Mouse (Mus musculus) heart, adult 2 months (tissue): ENCODE results near the gene Arid3b. TPM values are rescaled to one million over a fixed set of nuclear protein-coding genes. Genes with fewer than 3 reads are reported as not detected.
A peak's percentile ranks its signal among the peaks of the same experiment; 100 is the strongest.

Experiments used
- DNase-seq, 2 experiments: peaks; one replicate each; pipeline ENCODE4 v3.0.0; 2021
- H3K27ac ChIP-seq: fragments of 200-600 bp; 2 replicates; pipeline ENCODE4 v1.8.1; 2022
- H3K27me3 ChIP-seq: fragments of 200-500 bp; 2 replicates; pipeline ENCODE4 v1.6.1; 2012; ENCODE audit warnings: mild to moderate bottlenecking, low read length, inconsistent platforms, mixed read lengths; ENCODE audit not compliant: control insufficient read depth, insufficient read depth
- H3K36me3 ChIP-seq: fragments of 200-500 bp; 2 replicates; pipeline ENCODE4 v1.6.1; 2012; ENCODE audit warnings: low read length, inconsistent platforms; ENCODE audit not compliant: control insufficient read depth, insufficient read depth
- H3K4me1 ChIP-seq: fragments of 200-500 bp; 2 replicates; pipeline ENCODE4 v1.6.1; 2011; ENCODE audit warnings: low read length; ENCODE audit not compliant: control insufficient read depth, insufficient read depth
- H3K4me3 ChIP-seq: fragments of 200-600 bp; 2 replicates; pipeline ENCODE4 v1.8.1; 2022
- H3K79me2 ChIP-seq: fragments of 200-500 bp; replicated peaks from 2 replicates; pipeline ENCODE4 v1.6.1; 2012; ENCODE audit warnings: mild to moderate bottlenecking, inconsistent platforms, low read length, moderate library complexity, mixed read lengths; ENCODE audit not compliant: control insufficient read depth, insufficient read depth
- H3K9ac ChIP-seq: fragments of 200-500 bp; 2 replicates; pipeline ENCODE4 v1.6.1; 2012; ENCODE audit warnings: low read depth, mild to moderate bottlenecking, control low read depth, inconsistent platforms, low read length, mixed read lengths
- CTCF ChIP-seq: fragments of 200-600 bp; IDR thresholded peaks from 2 replicates; pipeline ENCODE4 v1.8.1; 2022; ENCODE audit warnings: antibody characterized with exemption, mild to moderate bottlenecking, moderate library complexity
- EP300 ChIP-seq: fragments of 200-500 bp; IDR thresholded peaks from 2 replicates; pipeline ENCODE4 v1.6.1; 2011; ENCODE audit warnings: low read depth, low read length, control low read depth; ENCODE audit not compliant: insufficient read depth
- POLR2A ChIP-seq: fragments of 200-500 bp; IDR thresholded peaks from 2 replicates; pipeline ENCODE4 v1.6.1; 2011; ENCODE audit warnings: mild to moderate bottlenecking, low read depth, low read length, control low read depth; ENCODE audit not compliant: insufficient read depth
- WGBS: fragments of 180-500 bp; shearing (Covaris S2); methylation state at CpG from one replicate; pipeline ENCODE4 v1.1.7; 2018; 5-methylcytosine and 5-hydroxymethylcytosine counted together
- intact Hi-C: fragments of 180-260 bp; cut with DNase I; formaldehyde crosslinking; loops from one replicate; pipeline ENCODE4 v1.15.1; 2025
- polyA plus RNA-seq: library from polyadenylated mRNA; depleted of rRNA; stranded (reverse); fragments of >200 nt; gene quantifications from 2 replicates; pipeline ENCODE4 v1.2.3, GENCODE M21; 2012
- total RNA-seq, 2 experiments: library from RNA; stranded (reverse); gene quantifications; 2 replicates each; pipeline ENCODE4 v1.2.3; 2021

Gene Arid3b
- total and polyA plus RNA-seq, 3 experiments: 3.6 to 4.6 (median 4.0) TPM

- Histone ChIP-seq H3K79me2 (no peaks in the 10 kb centered on the region), H3K9ac (no peak overlapping the region), H3K4me1 (peaks cover 1% of the 10 kb centered on the region; the same call in 1 of the 2 replicates), H3K36me3 (no peaks in the 10 kb centered on the region), H3K4me3 (no peak overlapping the region), H3K27me3 (no peaks in the 10 kb centered on the region), H3K27ac (no peak overlapping the region)
- intact Hi-C loops: loop anchor here (5.0 to 10.0 kb wide), 2 partner anchors 73 to 1170 kb away; partner anchors contain the start of gene Neo1
- TF ChIP-seq CTCF (no peak), POLR2A (no peak), EP300 (no peak)
- DNase-seq: no peak
Observed at GRCm38 (mm10) chr9:57864336-57864735, 27.7 kb upstream of the Arid3b start.

GRCm38 (mm10) chr9:57861951-57862471, 25.4 kb upstream of the Arid3b start:
- TF ChIP-seq POLR2A (no peak), EP300 (0 out of 2 replicates have a peak, but pooled peaks have one; percentile 37), CTCF (peak; percentile 77)
- Histone ChIP-seq H3K4me1 (peaks cover 1% of the 10 kb centered on the region; the same call in 1 of the 2 replicates), H3K27me3 (no peaks in the 10 kb centered on the region), H3K9ac (no peak overlapping the region), H3K4me3 (no peak overlapping the region), H3K27ac (no peak overlapping the region), H3K79me2 (no peaks in the 10 kb centered on the region), H3K36me3 (no peaks in the 10 kb centered on the region)
- intact Hi-C loops: loop anchor here (1.0 to 10.0 kb wide), 3 partner anchors 75 to 1173 kb away; partner anchors contain the start of gene Neo1
- DNase-seq: peak; percentile 31 to 40
- 30% methylated on average over 9 of the region's 9 CpGs for WGBS

GRCm38 (mm10) chr9:57856456-57856855, 19.9 kb upstream of the Arid3b start:
- 63% methylated on average over 2 of the region's 2 CpGs for whole genome bisulfite sequencing
- H3K4me1 ChIP-seq: no peaks in the 10 kb centered on the region
- H3K79me2 ChIP-seq: no peaks in the 10 kb centered on the region
- H3K9ac ChIP-seq: no peak overlapping the region
- TF ChIP-seq EP300: no peak
- no peak for DNase-seq
- intact Hi-C loops: no loop called here
- H3K4me3 ChIP-seq: no peak overlapping the region
- no peaks in the 10 kb centered on the region for H3K36me3 ChIP-seq
- H3K27ac ChIP-seq: no peak overlapping the region
- no peaks in the 10 kb centered on the region for H3K27me3 ChIP-seq

GRCm38 (mm10) chr9:57854280-57854679, 17.7 kb upstream of the Arid3b start:
- Histone ChIP-seq H3K27ac (no peak overlapping the region), H3K9ac (no peak overlapping the region), H3K27me3 (no peaks in the 10 kb centered on the region), H3K4me3 (no peak overlapping the region), H3K4me1 (no peaks in the 10 kb centered on the region), H3K36me3 (no peaks in the 10 kb centered on the region), H3K79me2 (no peaks in the 10 kb centered on the region)
- TF ChIP-seq POLR2A (no peak), CTCF (no peak), EP300 (no peak)
- DNase-seq: peak in 1 of 2 experiments; percentile 19
- intact Hi-C loops: no loop called here

- no peak overlapping the region for H3K9ac ChIP-seq
- DNase-seq: no peak
- WGBS: 17% methylated on average over 2 of the region's 2 CpGs
- no peak overlapping the region for H3K4me3 ChIP-seq
- peaks cover 3% of the 10 kb centered on the region; the same call in 1 of the 2 replicates for H3K36me3 ChIP-seq
- H3K79me2 ChIP-seq: no peaks in the 10 kb centered on the region
- TF ChIP-seq CTCF: no peak
- TF ChIP-seq EP300: no peak
- intact Hi-C loops: loop anchor here (10.0 kb wide), 1 partner anchor 764 kb away; the partner anchor contains the start of gene Sin3a
- no peaks in the 10 kb centered on the region for H3K27me3 ChIP-seq
- H3K27ac ChIP-seq: peak overlapping the region; percentile 7; the same call in 1 of the 2 replicates
- H3K4me1 ChIP-seq: peaks cover 1% of the 10 kb centered on the region; the same call in 1 of the 2 replicates
Observed at GRCm38 (mm10) chr9:57839032-57839431, 2.4 kb upstream of the Arid3b start.

- H3K9ac ChIP-seq: peak overlapping the region; percentile 97
- no peaks in the 10 kb centered on the region for H3K79me2 ChIP-seq
- peak overlapping the region; percentile 84 for H3K4me3 ChIP-seq
- no peaks in the 10 kb centered on the region for H3K27me3 ChIP-seq
- peak overlapping the region; percentile 77 for H3K27ac ChIP-seq
- H3K4me1 ChIP-seq: peaks cover 4% of the 10 kb centered on the region
- no peak for TF ChIP-seq POLR2A
- no peak for TF ChIP-seq CTCF
- no peak for TF ChIP-seq EP300
- H3K36me3 ChIP-seq: peaks cover 3% of the 10 kb centered on the region; the same call in 1 of the 2 replicates
- intact Hi-C loops: loop anchor here (2.0 to 10.0 kb wide), 3 partner anchors 71 to 761 kb away; partner anchors contain the start of genes Clk3, Sin3a and Ubl7
- peak in 1 of 2 experiments; percentile 30 for DNase-seq
- 4% methylated on average over 22 of the region's 22 CpGs for WGBS
Observed at GRCm38 (mm10) chr9:57835841-57836514, 615 bp downstream of the Arid3b start.
